Mouse (Mus musculus) ES-E14 (cell line): ENCODE results near the gene Gm960. TPM values are rescaled to one million over a fixed set of nuclear protein-coding genes. Genes with fewer than 3 reads are reported as not detected.

ENCODE experiments used
- DNase-seq: peaks from one replicate; pipeline ENCODE4 v3.0.0-alpha.2; 2013; ENCODE audit warnings: low read depth, low spot score
- H3K27ac ChIP-seq: 2 replicates; pipeline ENCODE4 v1.5.1; 2012; ENCODE audit warnings: low read depth, mild to moderate bottlenecking, low read length, moderate library complexity, mixed read lengths; ENCODE audit not compliant: poor library complexity, insufficient read depth, severe bottlenecking
- H3K36me3 ChIP-seq: 2 replicates; pipeline ENCODE4 v1.6.1; 2012; ENCODE audit warnings: mild to moderate bottlenecking, low read length, moderate library complexity, mixed read lengths; ENCODE audit not compliant: control insufficient read depth, poor library complexity, insufficient read depth, severe bottlenecking
- H3K4me1 ChIP-seq, 2 experiments: fragments of 150-350 bp in 1 of 2; sonication (generic) in 1 of 2; 2 replicates each; pipeline ENCODE4 v1.6.1; 2012; ENCODE audit warnings: low read length in 2 of 2, mild to moderate bottlenecking in 1 of 2, mixed read lengths in 1 of 2; ENCODE audit not compliant: control insufficient read depth in 2 of 2, insufficient read depth in 2 of 2, poor library complexity in 1 of 2
- H3K4me3 ChIP-seq, 2 experiments: fragments of 150-350 bp in 1 of 2; sonication (generic) in 1 of 2; 2 replicates each; pipeline ENCODE4 v1.5.1; 2012; ENCODE audit warnings: low read length in 2 of 2, low read depth in 1 of 2, mild to moderate bottlenecking in 1 of 2, mixed read lengths in 1 of 2; ENCODE audit not compliant: insufficient read depth in 1 of 2, poor library complexity in 1 of 2, severe bottlenecking in 1 of 2
- H3K9ac ChIP-seq: 2 replicates; pipeline ENCODE4 v1.6.1; 2012; ENCODE audit warnings: low read depth, mild to moderate bottlenecking, low read length, mixed read lengths; ENCODE audit not compliant: poor library complexity, insufficient read depth, severe bottlenecking
- H3K9me3 ChIP-seq: fragments of 150-350 bp; sonication (generic); 2 replicates; pipeline ENCODE4 v1.6.1; 2012; ENCODE audit warnings: low read depth, mild to moderate bottlenecking, low read length; ENCODE audit not compliant: control insufficient read depth, insufficient read depth
- CHD2 ChIP-seq: IDR thresholded peaks from 2 replicates; pipeline ENCODE4 v1.6.1; 2014; ENCODE audit warnings: mild to moderate bottlenecking, low read depth, low read length, inconsistent platforms
- HCFC1 ChIP-seq: IDR thresholded peaks from 2 replicates; pipeline ENCODE4 v1.6.1; 2012; ENCODE audit warnings: low read length, inconsistent platforms, borderline replicate concordance; ENCODE audit not compliant: insufficient read depth
- MAFK ChIP-seq: IDR thresholded peaks from 2 replicates; pipeline ENCODE4 v1.6.1; 2014; ENCODE audit warnings: mild to moderate bottlenecking, low read depth, low read length, inconsistent platforms; ENCODE audit not compliant: insufficient read depth
- ZC3H11A ChIP-seq: IDR thresholded peaks from 2 replicates; pipeline ENCODE4 v1.6.1; 2012; ENCODE audit warnings: low read depth, mild to moderate bottlenecking, inconsistent platforms, low read length, borderline replicate concordance
- ZNF384 ChIP-seq: IDR thresholded peaks from 2 replicates; pipeline ENCODE4 v1.6.1; 2012; ENCODE audit warnings: low read depth, low read length, inconsistent platforms
- in situ Hi-C, 2 experiments: fragments of 600-800 bp; cut with MboI; formaldehyde crosslinking; loops; one replicate each; pipeline ENCODE4 v1.15.1; 2025; ENCODE audit warnings: low sequenced_read_pairs in 2 of 2, inconsistent platforms in 1 of 2; ENCODE audit not compliant: unreplicated experiment in 2 of 2
- total RNA-seq: library from RNA; depleted of rRNA; stranded (reverse); fragments of 300-350 nt; gene quantifications from 2 replicates; pipeline ENCODE4 v1.2.3, GENCODE M21; 2012

Gene Gm960
- total RNA-seq, 1 experiment = 1.1 TPM

DNA sequence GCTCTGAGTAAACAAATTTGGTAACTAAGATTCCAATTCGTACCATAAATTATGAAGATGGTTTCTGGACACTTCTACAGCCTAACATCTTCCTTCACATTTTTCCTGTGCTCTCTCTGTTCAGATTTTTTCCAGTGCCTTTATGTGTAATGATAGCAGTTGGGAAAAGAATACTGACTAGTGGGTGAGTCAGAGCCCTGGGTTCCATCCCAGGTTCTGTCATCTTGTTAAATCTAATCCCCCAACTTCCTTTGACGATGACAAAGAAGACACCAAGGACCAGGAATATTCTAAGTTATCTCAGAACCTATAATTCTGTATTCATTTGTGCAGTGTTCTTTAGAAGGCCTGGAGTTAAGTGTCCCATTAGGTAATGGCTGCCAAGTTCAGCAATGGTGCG, 1.3 kb downstream of the Gm960 start:
- Histone ChIP-seq H3K4me3 (no peak overlapping the region), H3K9me3 (no peaks in the 10 kb centered on the region), H3K9ac (no peak overlapping the region), H3K4me1 (no peaks in the 10 kb centered on the region; a peak in 1 of 4 replicates), H3K36me3 (no peaks in the 10 kb centered on the region), H3K27ac (no peak overlapping the region)
- DNase-seq = no peak
- TF ChIP-seq ZC3H11A = no peak
- TF ChIP-seq HCFC1 = no peak
- TF ChIP-seq MAFK = no peak
- TF ChIP-seq CHD2 = no peak
- TF ChIP-seq ZNF384 = no peak
- in situ Hi-C loops = no loop called here

- no peak for DNase-seq
- Histone ChIP-seq H3K36me3 (no peaks in the 10 kb centered on the region), H3K4me3 (no peak overlapping the region), H3K9me3 (no peaks in the 10 kb centered on the region), H3K4me1 (no peaks in the 10 kb centered on the region), H3K27ac (no peak overlapping the region), H3K9ac (no peak overlapping the region)
- TF ChIP-seq MAFK (no peak), CHD2 (no peak), ZC3H11A (no peak), HCFC1 (no peak), ZNF384 (no peak)
- in situ Hi-C loops = no loop called here
Observed at GRCm38 (mm10) chr19:4694346-4694745, 4.1 kb downstream of the Gm960 start.

DNA sequence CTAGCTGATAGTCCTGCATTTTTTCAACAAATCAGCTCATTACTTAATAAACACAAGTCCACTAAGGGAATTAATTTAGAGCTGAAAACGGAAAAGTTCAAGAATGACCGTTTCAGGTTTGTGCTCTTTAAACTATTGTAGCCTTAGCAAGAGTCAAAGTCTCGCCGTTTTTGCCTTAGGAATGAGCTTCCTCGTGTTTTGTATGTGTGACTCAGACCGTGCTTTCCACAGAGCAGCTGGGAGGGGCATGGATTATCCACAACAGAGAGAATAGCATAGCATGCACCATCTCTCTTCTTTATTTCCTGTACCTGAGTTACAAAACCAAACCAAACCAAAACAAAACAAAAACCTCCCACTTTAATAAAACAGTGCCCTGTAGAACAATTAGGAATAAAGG, 26.1 kb downstream of the Gm960 start:
- in situ Hi-C loops = no loop called here
- Histone ChIP-seq H3K4me3 (no peak overlapping the region), H3K4me1 (no peaks in the 10 kb centered on the region), H3K9me3 (no peaks in the 10 kb centered on the region), H3K9ac (no peak overlapping the region), H3K36me3 (no peaks in the 10 kb centered on the region), H3K27ac (no peak overlapping the region)
- no peak for DNase-seq
- TF ChIP-seq ZNF384 (no peak), CHD2 (no peak), ZC3H11A (no peak), MAFK (no peak), HCFC1 (no peak)

DNA sequence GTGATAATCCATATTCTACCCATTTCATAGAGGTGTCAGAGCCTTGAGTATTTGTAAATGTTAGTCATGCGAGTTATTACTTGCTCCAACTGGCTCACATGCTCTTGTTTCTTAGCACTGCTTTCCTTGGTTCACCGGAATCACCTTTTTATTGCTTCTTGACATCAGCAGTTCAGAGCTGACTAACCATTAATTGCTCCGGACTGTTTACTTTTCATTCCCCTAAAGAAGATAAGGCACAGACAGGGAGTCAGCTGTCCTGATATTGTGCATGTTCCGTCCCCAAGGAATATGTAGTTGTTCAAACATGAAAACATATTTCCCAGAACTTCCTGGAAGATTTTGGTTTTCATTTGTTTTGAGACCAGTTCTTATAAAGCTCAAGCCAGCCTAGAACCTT, 27.7 kb downstream of the Gm960 start:
- H3K9me3 ChIP-seq = no peaks in the 10 kb centered on the region
- H3K36me3 ChIP-seq = no peaks in the 10 kb centered on the region
- no peak overlapping the region for H3K4me3 ChIP-seq
- TF ChIP-seq MAFK (no peak), CHD2 (no peak)
- no peak overlapping the region for H3K27ac ChIP-seq
- DNase-seq = no peak
- in situ Hi-C loops = no loop called here
- H3K4me1 ChIP-seq = no peaks in the 10 kb centered on the region
- H3K9ac ChIP-seq = no peak overlapping the region

GRCm38 (mm10) chr19:4666815-4667214, 31.7 kb downstream of the Gm960 start:
- DNase-seq = no peak

More at GRCm38 (mm10) chr19:4666815-4667214, 31.7 kb downstream of the Gm960 start:
- no peaks in the 10 kb centered on the region for H3K9me3 ChIP-seq
- no peak overlapping the region for H3K9ac ChIP-seq
- H3K4me3 ChIP-seq = no peak overlapping the region
- in situ Hi-C loops = no loop called here
- H3K4me1 ChIP-seq = no peaks in the 10 kb centered on the region
- no peaks in the 10 kb centered on the region for H3K36me3 ChIP-seq
- TF ChIP-seq CHD2 (no peak), ZNF384 (no peak), MAFK (no peak), HCFC1 (no peak), ZC3H11A (no peak)
- H3K27ac ChIP-seq = no peak overlapping the region
